In the genomic region with DNA sequence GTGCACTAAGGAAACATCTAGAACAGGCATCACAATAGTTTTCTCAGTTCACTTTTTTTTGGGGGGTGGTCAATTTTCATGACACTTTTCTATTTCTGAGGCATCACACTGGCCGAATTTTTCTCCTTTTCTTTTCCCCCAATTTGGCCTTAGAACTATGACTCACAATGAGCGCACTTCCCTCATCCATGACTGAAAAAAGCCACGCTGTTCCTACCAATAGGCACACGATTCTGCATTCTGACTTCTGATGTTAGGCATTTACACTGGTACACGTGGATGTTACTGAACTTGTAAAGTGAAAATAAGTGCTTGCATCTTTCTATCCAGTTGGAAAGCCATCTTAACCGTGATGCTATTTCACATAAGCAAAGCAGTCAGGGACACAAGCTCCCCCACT, we compare ENCODE assay signal across 24 mouse cellular contexts.
A peak's percentile ranks its signal among the peaks of the same experiment; 100 is the strongest.
DNase-seq lines count a peak whose midpoint lies in the region; ATAC-seq lines count a peak whose summit lies in the region.
"Had no signal": no experiment of that assay in that cellular context is flagged by ENCODE, and none has a peak within 500 bp of the region (broad histone marks: within the 10 kb centered on the region; RNA-seq: fewer than 3 reads in every experiment).

No protein-coding gene starts in this region.

- peak; percentile 17 for DNase-seq in adrenal gland, adult 2 months
- no peak for DNase-seq in adrenal gland, postnatal 4 days (ENCODE audit: low spot score in 2 of 2)
- DNase-seq in 3T3-L1 (ENCODE audit: low read depth, low spot score) (peak; percentile 61), NIH3T3 (ENCODE audit: low read depth) (peak; percentile 59)
- no peak for DNase-seq in right cerebral cortex, adult 18-20 months
- DNase-seq: adrenal gland, postnatal 14 days; B cell, adult 2 months; cerebellum, adult 18-20 months; cerebellum, adult 9-10 months; cerebellum, postnatal 36 days; embryo, embryonic 11 days; gastrocnemius, postnatal 10 days; gastrocnemius, postnatal 36 days; heart, postnatal 14 days; heart, postnatal 4 days; kidney, adult 18-20 months; kidney, adult 9 months had no signal

- ATAC-seq in frontal cortex, adult (ENCODE audit: low TSS enrichment) = no peak
- ATAC-seq: activated CD4-positive, CD25-positive, alpha-beta regulatory T cell, adult 4 months; CD4-positive, CD25-positive, alpha-beta regulatory T cell, adult 4 months; forebrain, embryonic 15.5 days; hindbrain, postnatal 0 days; inflammation-experienced regulatory T-cells, adult 6 months; intestine, embryonic 16.5 days had no signal

Comparison
In these comparisons a context has a peak if more than half of its experiments do, and no peak if none do; other contexts are left out.
1. DNase-seq: peak in adrenal gland, adult 2 months (single experiment), 3T3-L1 (single experiment) and NIH3T3 (single experiment); none in adrenal gland, postnatal 4 days (0 of 2) and right cerebral cortex, adult 18-20 months (single experiment).